Mouse (Mus musculus) heart, adult 2 months (tissue): ENCODE results near the gene Mrpl35.
A peak's percentile ranks its signal among the peaks of the same experiment; 100 is the strongest.

Experiments used
- CTCF ChIP-seq: fragments of 200-600 bp; IDR thresholded peaks from 2 replicates; pipeline ENCODE4 v1.8.1; 2022; ENCODE audit warnings: antibody characterized with exemption, mild to moderate bottlenecking, moderate library complexity
- EP300 ChIP-seq: fragments of 200-500 bp; IDR thresholded peaks from 2 replicates; pipeline ENCODE4 v1.6.1; 2011; ENCODE audit warnings: low read depth, low read length, control low read depth; ENCODE audit not compliant: insufficient read depth
- POLR2A ChIP-seq: fragments of 200-500 bp; IDR thresholded peaks from 2 replicates; pipeline ENCODE4 v1.6.1; 2011; ENCODE audit warnings: mild to moderate bottlenecking, low read depth, low read length, control low read depth; ENCODE audit not compliant: insufficient read depth

- TF ChIP-seq CTCF = peak; percentile 32
- TF ChIP-seq POLR2A = no peak
- TF ChIP-seq EP300 = no peak
Measured at GRCm38 (mm10) chr6:71769901-71770690, 56.7 kb downstream of the Mrpl35 start.
